Mouse (Mus musculus) layer of hippocampus, postnatal 10 days (tissue): Measurements from ENCODE around the gene Tenm4. TPM values are rescaled to one million over a fixed set of nuclear protein-coding genes. Genes with fewer than 3 reads are reported as not detected.
A peak's percentile ranks its signal among the peaks of the same experiment; 100 is the strongest.

ENCODE experiments used
- DNase-seq, 2 experiments: peaks; one replicate each; pipeline ENCODE4 v3.0.0; 2021; ENCODE audit warnings: low spot score in 2 of 2
- total RNA-seq, 2 experiments: library from RNA; stranded (reverse); gene quantifications; 2 replicates each; pipeline ENCODE4 v1.2.3; 2021

Tenm4 gene
- total RNA-seq, 2 experiments from 2014 or later = 130 to 149 TPM

- DNase-seq = no peak
Observed at GRCm38 (mm10) chr7:96633008-96633407, 462.0 kb downstream of the Tenm4 start.

GRCm38 (mm10) chr7:96635830-96636440, 464.9 kb downstream of the Tenm4 start:
- DNase-seq = no peak

GRCm38 (mm10) chr7:96643461-96644204, 472.6 kb downstream of the Tenm4 start:
- peak; percentile 40 to 60 for DNase-seq

GRCm38 (mm10) chr7:96644205-96644531, 473.1 kb downstream of the Tenm4 start:
- DNase-seq = no peak

GRCm38 (mm10) chr7:96647657-96648056, 476.6 kb downstream of the Tenm4 start:
- DNase-seq = no peak

GRCm38 (mm10) chr7:96648606-96649005, 477.6 kb downstream of the Tenm4 start:
- DNase-seq = no peak

- DNase-seq = no peak
Observed at GRCm38 (mm10) chr7:96649171-96649570, 478.1 kb downstream of the Tenm4 start.

GRCm38 (mm10) chr7:96650435-96650834, 479.4 kb downstream of the Tenm4 start:
- DNase-seq = no peak

- DNase-seq = no peak
Observed at GRCm38 (mm10) chr7:96651055-96651454, 480.0 kb downstream of the Tenm4 start.

- no peak for DNase-seq
Observed at GRCm38 (mm10) chr7:96651626-96652341, 480.7 kb downstream of the Tenm4 start.

GRCm38 (mm10) chr7:96652844-96653243, 481.8 kb downstream of the Tenm4 start:
- no peak for DNase-seq

- DNase-seq = no peak
Observed at GRCm38 (mm10) chr7:96654206-96654605, 483.2 kb downstream of the Tenm4 start.

GRCm38 (mm10) chr7:96655096-96655716, 484.2 kb downstream of the Tenm4 start:
- DNase-seq = no peak

- DNase-seq = no peak
Observed at GRCm38 (mm10) chr7:96657101-96657830, 486.2 kb downstream of the Tenm4 start.

GRCm38 (mm10) chr7:96657857-96658580, 487.0 kb downstream of the Tenm4 start:
- DNase-seq = no peak

GRCm38 (mm10) chr7:96660907-96661306, 489.9 kb downstream of the Tenm4 start:
- DNase-seq = no peak

GRCm38 (mm10) chr7:96661352-96662169, 490.5 kb downstream of the Tenm4 start:
- no peak for DNase-seq

- DNase-seq = no peak
Observed at GRCm38 (mm10) chr7:96663336-96663735, 492.3 kb downstream of the Tenm4 start.

GRCm38 (mm10) chr7:96666366-96666896, 495.4 kb downstream of the Tenm4 start:
- DNase-seq = no peak
